Mouse (Mus musculus): ENCODE results near the gene Tmem120a. TPM values are rescaled to one million over a fixed set of nuclear protein-coding genes. Genes with fewer than 3 reads are reported as not detected.

Tmem120a gene
- total RNA-seq, 2 experiments from 2014 or later = 46.2 to 94.5 TPM

DNA sequence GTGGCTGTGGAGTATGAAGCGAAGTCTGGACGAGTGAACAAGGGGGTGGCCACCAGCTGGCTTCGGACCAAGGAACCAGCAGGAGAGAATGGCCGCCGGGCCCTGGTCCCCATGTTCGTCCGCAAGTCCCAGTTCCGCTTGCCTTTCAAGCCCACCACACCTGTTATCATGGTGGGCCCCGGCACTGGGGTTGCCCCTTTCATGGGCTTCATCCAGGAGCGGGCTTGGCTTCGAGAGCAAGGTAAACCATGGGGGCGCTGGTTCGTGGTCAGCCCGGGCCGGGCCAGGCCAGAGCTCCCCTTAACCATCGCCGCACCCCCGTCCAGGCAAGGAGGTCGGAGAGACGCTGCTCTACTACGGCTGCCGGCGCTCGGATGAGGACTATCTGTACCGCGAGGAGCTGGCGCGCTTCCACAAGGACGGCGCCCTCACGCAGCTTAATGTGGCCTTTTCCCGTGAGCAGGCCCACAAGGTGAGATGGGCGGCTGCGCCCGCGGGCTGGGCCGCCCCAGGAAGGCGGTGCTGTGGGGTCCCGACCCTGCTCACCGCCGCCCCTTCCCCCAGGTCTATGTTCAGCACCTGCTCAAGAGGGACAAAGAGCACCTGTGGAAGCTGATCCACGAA is 10.1 kb downstream of the Tmem120a start:
- DNase-seq (ENCODE audit: low spot score in 2 of 2) = peak in 1 of 2 experiments; percentile 30

DNA sequence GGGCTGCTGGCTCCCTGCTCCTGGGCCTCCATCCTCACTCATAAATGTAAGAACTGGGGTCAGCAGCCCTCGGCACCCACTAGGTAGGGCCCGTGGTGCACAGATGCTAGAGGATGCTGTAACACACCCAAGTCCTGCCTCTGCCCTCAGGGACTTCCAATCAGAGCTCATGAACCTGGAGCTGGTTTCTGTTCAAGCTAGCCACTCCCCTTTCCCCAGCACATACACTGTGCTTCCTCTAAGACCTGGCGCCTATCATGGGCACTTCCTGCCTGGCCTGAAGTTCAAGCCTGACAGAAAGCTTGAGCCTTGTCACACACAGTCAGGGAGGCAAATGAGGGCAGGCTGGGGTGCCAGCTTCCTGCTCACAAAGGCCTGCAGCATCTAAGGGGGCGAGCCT is 11.2 kb downstream of the Tmem120a start:
- no peak for DNase-seq (ENCODE audit: low spot score in 2 of 2)

DNA sequence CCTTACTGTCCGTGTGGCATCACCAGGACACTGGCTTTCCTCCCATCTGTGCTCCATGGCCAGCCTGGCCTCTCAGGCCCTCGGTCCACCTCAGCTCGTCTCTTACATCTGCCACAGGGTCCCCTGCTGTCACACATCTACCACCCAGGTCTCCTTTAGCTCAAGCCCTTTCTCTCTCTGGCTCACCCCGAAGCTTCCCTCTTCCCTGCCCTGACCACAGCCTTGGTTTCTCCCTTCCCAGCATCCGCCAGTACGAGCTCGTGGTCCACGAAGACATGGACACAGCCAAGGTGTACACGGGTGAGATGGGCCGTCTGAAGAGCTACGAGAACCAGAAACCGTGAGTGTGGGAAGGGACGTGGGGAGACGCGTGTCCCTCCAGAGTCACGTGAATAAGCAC is 12.9 kb downstream of the Tmem120a start:
- no peak for DNase-seq (ENCODE audit: low spot score in 2 of 2)

DNA sequence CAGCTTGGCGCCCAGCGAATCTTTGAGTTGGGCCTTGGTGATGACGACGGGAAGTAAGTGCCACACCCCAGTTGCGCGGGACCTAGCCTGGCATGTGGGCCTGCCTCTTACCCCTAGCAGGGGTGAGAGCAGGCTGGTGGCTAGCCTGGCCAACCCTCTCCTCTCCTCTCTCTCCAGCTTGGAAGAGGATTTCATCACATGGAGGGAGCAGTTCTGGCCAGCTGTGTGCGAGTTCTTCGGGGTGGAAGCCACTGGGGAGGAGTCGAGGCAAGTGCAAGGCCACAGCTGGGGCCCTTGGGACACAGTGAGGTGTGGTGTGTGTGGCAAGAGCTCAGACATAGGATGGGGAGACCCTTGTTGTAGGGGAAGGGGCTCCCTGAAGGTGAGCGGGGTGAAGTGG is 13.3 kb downstream of the Tmem120a start:
- no peak for DNase-seq (ENCODE audit: low spot score in 2 of 2)

DNA sequence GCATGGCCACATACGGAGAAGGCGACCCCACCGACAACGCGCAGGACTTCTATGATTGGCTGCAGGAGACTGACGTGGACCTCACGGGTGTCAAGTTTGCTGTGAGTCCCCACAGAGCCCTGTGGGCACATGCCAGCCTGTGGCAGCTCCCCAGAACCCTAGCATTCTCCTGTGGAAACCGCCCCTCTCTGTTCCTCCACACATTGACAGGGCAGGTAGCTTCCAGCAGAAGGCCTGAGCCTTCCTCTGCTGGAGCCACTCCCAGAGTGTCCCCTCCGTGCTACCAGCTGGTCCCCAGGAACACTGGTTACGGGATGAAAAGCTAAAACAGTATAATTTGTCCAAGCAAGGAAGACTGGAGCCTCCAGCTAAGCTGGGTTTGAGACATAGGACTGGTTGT is 14.0 kb downstream of the Tmem120a start:
- DNase-seq (ENCODE audit: low spot score in 2 of 2) = no peak

DNA sequence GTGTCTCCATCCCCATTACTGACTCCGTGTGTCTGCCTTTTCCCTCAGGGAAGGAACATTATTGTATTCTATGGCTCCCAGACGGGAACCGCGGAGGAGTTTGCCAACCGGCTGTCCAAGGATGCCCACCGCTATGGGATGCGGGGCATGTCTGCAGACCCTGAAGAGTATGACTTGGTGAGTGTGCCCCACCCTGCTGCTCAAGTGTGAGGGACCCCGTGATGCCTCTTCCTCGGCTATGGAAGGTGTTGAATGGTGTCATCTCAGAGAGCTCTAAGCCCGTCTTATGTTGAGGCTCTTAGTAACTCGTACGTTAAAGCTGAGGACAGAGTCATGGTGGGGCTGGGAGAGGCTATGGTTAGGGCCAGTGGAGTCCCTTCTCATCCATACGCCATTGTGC is 14.9 kb downstream of the Tmem120a start:
- DNase-seq (ENCODE audit: low spot score in 2 of 2) = no peak

DNA sequence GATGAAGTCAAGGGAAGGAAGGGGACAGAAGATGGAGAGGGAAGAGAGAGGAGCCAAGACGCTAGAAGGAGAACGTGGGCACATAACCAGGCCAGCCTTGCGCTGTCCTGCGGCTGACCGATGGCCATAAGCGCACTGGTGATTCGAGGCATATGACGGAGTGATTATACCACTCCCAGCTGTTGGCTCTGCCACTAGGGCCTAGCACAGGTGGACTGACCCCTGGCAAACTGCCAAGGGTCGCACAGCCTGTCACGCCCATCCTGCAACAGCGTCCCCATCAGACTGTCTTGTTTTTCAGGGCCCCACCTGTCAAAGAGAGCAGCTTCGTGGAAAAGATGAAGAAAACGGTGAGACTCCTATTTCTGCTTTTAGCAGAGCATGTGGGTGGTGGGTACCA is 15.9 kb downstream of the Tmem120a start:
- no peak for DNase-seq (ENCODE audit: low spot score in 2 of 2)

DNA sequence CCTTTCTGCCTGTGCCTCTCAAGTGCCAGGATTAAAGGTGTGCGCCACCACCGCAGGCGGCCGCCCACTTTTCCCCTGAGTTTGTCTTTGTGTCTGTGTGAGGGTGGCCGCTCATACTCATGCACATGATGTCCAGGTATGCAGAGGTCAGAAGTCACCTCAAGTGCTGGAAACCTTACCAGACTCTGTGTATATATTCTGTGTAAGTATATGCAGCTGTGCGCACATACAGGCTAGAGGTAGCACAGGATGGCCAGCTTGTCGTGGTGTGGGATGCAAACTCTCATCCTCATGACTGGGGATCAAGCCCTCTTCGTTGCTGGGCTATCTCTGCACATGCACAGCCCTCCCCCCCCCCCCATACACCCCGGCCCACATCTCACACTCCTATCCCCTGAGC is 16.4 kb downstream of the Tmem120a start:
- no peak for DNase-seq (ENCODE audit: low spot score in 2 of 2)

DNA sequence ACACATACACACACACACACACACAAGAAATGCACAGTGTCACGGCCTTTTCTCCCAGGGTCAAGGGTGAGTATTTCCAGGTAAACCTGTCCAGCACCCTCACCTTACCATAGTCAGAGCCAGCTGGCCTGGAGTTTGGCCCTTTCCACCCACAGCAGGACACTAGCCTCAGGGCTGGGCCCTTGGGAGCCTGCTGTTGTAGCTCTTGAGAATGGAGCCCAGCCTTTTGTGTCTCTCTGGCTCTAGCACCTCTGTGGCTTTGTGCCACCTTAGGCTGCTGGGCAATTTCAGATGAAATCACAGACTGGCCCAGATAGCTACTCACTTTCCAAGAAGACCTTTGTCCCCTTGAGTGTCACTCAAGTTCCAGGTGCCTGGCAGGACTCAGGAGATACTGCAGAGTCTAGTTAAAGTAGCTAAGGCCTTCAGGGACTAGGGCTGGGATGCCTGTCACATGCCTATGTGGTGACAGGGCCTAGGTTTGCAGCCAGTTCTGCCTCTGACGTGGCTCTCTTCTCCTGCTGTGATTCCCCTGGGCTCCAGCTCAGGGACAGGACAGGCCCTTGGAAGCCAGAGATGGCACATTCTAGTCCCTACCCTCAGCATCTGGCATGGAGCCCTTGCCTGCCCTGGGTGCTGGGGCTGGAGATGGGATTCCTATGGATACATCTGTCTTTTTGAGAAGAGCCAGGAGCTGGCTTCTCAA is 17.5 kb downstream of the Tmem120a start:
- peak in 1 of 2 experiments; percentile 49 for DNase-seq (ENCODE audit: low spot score in 2 of 2)

DNA sequence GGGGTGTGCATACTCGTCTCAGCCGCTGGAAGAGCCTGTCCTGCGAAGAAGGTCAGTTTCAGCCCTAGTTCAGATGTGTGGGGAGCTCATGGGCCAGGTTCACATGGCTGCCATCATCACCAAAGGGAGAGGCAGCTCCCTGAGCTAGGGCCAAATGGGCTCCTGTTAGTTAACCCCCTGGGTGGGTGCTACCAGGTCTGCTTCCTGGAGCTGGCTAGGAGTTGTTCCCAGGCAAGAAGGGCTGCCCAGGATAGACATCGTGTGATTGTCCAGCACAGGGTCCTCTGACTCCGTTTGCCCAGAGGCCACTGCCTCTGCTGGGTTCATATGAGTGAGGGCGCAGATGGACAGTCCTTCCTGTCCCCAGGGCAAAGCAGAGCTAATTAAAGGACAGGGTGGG is 18.3 kb downstream of the Tmem120a start:
- DNase-seq (ENCODE audit: low spot score in 2 of 2) = no peak

DNA sequence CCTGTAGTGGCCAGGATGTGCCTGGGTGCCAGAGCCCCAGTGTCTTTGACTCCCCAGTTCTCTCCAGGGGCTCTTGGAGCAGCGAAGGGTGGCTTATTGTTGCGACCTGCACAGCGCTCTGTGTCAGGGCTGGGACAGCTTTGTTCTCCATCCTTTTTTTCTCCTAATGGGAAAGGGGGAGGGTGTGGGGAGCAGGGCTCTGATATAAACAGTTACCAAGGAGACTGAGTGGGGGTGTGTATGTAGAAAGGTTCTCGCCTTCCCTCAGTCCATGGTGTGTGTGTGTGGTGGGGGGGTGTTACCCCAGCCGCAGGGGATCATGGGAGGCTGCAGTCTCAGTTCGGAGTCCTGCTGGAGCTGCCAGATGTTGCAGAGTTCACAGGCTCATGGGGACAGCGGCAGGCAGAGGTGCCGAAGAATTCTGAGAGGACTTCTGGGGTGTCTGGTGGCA is 18.8 kb downstream of the Tmem120a start:
- DNase-seq (ENCODE audit: low spot score in 2 of 2) = no peak

DNA sequence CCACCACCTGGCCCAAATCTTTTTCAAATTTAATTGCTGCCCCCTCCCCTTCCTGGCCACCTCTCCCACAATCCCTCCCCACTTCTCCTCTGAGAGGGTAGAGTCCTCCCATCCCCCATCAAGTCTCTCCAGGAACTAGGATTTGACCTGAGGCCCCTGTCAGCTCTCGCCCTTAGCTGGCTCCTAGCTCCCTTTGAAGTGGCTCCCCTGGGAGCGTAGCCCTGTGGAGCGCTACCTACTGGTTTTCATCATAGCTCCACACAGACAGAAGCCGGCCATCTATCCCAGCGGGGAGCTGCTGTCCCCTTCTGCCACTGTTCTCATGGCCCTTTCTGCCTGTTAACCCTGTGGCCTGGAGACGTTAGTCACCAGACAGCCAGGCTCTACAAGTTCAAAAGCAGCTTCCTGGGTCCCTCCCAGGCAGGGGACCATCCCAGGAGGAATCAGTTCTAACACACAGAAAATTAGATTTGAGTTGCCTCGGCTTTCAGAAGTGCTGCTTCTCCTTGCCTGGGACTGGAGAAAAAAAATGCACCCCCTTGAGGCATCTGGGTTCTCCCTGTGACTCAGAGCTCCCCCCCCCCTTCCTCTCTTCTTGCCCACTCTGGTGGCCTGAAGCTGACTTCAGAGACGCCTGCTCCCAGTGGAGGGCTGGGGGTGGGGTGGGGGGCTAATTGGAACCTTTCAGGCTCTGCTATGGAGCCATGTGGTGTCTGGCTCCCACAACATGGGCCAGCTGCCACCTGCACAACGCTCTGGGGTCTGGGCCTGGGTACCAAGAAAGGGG is 19.5 kb downstream of the Tmem120a start:
- DNase-seq (ENCODE audit: low spot score in 2 of 2) = peak in 1 of 2 experiments; percentile 26

DNA sequence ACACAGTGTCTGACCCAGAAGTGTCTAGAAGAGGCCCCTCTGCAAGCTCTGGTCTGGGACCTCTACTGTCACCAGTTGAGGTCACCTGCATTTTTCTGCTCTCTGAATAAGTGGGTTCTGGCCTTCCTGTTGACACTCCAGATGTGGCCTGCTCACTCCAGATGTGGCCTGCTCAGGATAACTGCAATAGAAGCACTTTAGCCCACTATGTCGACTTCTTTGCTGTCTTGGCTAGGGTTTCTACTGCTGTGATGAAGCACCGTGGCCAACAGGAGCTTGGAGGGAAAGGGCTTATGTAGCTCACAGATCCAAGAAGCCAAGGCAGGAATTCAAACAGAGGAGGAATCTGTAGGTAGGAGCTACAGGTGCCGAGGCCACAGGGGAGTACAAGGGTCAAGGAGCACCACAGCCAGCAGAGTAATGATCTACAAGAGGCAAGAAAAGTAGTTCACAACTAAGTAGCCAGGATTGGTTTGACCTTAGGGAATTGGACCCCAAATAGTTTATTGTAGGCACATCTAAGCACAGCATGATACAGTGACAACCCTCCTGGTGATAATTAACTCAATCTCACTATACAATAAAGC is 21.0 kb downstream of the Tmem120a start:
- no peak for DNase-seq (ENCODE audit: low spot score in 2 of 2)

DNA sequence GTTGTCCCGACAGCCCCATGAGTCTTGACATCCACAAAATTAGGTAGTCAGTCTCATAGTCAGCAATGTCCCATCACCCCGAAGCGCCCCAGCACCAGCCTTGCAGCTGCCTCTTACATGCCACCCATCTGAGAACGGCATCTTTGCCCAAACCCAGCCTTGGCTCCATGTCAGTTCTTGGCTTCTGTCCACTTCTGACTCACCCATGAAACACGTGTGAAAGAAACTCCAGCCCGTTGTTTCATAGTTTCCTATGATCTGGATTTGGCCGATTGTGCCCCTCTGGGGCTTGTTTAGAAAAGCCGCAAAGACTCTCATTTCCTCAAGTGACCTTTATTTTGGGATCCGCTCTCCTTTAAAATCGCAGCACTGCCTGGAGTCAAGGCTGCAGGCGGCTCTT is 22.1 kb downstream of the Tmem120a start:
- peak; percentile 62 to 79 for DNase-seq (ENCODE audit: low spot score in 2 of 2)

DNA sequence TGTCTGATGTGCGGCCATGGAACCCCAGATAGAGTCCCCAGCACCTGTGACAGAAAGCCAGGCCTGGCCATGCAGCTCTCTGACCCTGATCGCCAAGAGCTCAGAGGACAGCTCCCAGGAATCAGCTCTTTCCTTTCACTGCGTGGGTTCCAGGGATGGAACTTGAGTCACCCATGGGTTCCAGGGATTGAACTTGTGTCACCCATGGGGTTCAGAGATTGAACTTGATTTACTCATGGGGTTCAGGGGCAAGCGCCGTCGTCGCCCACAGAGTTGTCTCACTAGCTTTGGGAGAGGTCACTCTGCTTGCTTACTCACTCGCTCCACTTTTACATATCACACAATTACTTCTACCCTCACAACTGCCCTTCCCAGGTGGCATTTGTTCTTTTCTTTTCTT is 23.2 kb downstream of the Tmem120a start:
- peak in 1 of 2 experiments; percentile 18 for DNase-seq (ENCODE audit: low spot score in 2 of 2)

DNA sequence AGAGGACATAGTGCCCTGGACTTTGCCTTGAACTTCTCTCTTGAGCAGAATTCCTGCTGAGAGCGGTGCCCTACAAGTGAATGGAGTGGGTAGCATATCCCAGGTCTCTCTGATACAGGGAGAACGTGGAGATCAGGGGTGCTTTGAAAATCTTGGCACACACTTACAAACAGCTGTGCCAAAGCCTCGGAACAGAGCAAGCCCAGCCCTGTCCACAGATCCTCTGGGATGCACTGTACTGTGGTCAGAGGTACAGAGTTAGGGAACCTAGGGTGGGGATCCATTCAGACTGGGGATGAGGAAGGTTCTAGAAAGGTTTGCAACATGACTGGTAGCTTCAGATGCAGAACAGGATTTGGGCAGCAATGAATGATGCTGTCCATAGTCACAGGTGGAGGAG is 24.1 kb downstream of the Tmem120a start:
- no peak for DNase-seq (ENCODE audit: low spot score in 2 of 2)

DNA sequence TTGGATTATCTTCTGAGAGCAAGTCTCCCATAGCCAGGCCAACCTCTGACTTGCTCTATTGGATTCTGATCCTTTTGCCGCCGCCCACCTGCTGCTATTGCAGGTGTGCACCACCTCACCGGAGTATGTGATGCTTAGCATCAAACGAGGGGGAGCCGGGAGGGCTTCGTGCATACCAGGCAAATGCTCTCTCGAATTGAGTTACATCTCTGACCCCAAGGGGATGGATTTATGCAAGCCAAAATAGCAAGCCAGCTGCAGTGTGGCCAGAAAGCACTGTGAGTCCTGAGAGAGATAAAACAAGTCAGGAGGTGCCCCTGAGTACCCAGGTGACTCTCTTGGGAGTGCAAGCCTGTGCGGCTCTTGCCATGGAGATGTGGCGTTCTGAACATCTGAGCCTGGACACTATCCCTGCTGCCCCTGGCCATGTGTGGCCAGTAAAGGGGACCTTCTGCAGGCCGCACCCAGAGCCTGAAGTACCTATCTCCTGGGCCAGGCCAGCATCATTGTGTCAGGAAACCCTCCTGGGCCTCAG is 24.6 kb downstream of the Tmem120a start:
- DNase-seq (ENCODE audit: low spot score in 2 of 2) = no peak

DNA sequence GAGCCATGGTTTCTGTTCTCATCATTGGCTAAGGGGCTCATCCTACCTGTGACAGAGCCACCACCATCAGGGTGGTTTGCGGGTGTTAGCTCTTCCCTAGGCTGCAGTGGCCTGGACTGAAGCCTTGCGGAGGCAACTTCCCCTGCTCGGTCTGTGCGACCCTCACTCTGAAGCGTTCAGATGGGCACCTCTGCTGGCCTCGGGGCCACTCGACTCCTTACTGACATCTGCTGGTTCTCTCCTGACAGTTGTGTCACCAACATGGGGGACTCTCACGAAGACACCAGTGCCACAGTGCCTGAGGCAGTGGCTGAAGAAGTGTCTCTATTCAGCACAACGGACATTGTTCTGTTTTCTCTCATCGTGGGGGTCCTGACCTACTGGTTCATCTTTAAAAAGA is 28.6 kb downstream of the Tmem120a start:
- DNase-seq (ENCODE audit: low spot score in 2 of 2) = no peak

DNA sequence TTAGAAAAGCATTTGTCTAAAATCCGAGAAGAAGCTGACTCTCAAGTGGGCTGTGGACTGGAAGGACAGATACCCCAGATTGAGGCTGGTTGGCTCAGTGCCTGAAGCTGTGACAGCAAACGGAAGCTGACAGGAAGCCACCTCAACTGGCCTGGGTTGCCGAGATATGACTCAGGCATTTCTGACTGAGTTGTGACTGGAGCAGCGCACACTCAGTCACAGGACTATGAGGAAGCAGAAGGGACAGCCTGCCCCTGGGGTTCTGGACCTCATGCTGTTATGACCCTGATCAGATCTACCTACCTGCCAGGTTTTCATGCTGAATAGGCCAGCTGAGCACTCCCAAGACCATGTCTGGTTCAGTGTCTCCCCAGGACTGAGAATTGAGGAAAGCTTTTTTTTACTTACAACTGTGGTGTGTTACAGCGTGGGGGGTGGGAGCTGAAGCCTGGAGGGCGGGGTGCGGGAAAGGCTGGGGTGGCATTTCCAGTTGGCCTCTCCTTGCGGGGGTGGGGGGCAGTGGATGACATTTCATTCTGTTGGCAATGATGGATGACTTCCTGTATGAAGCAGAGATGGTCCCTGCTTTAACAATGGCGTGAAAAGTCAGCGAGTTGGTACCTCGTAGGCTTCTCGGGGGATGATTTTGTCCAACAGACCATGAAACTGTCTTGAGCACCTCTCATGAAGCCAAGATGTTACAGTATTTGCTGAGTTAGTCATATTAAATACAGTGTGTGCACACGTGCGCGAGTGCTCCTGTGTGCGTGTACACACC is 30.6 kb downstream of the Tmem120a start:
- peak; percentile 73 to 75 for DNase-seq (ENCODE audit: low spot score in 2 of 2)

DNA sequence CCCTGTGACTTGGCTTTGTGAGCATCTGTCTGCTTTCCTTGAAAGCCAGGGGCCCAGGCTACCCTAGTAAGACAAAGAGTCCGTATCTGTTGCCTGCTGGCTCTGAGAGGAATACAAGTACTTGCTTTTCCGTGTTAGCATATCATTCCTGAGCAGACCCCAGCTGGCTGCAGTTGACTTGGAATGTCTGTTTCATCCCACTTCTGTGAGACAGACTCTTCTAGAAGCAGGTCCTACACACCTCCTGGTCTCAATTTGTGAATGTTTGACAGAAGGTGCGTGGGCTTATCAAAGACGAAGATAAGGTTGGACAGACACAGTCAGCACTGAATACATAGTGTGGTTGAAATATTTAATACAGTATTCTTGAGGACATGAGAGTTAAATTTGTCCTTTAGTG is 31.4 kb downstream of the Tmem120a start:
- DNase-seq (ENCODE audit: low spot score in 2 of 2) = no peak

Data from adrenal gland, adult 18-20 months (tissue).